Mouse (Mus musculus): Measurements from ENCODE around the gene Myof. TPM values are rescaled to one million over a fixed set of nuclear protein-coding genes. Genes with fewer than 3 reads are reported as not detected.

Gene Myof
- total and polyA plus RNA-seq, 3 experiments, result 0.30 to 4.1 (median 0.59) TPM

GRCm38 (mm10) chr19:37896081-37896480, 147.3 kb downstream of the Myof start:
- dilution Hi-C loops (cut with MboI; ENCODE audit: extremely low pct_ligation_motif_present, extremely low pct_unique_long_range_greater_than_20kb, low sequenced_read_pairs), result no loop called here
- no peak overlapping the region for H3K9ac ChIP-seq (ENCODE audit: insufficient read depth, low read depth)

GRCm38 (mm10) chr19:37891006-37891405, 152.4 kb downstream of the Myof start:
- no peak for DNase-seq (ENCODE audit: extremely low read depth)
- Histone ChIP-seq H3K27ac (ENCODE audit: insufficient read depth, low read depth) (no peak overlapping the region), H3K79me2 (replicated peaks; ENCODE audit: control insufficient read depth, extremely low read depth, insufficient read depth, poor library complexity, severe bottlenecking) (no peaks in the 10 kb centered on the region), H3K9me3 (replicated peaks; ENCODE audit: low read length) (no peaks in the 10 kb centered on the region), H3K4me2 (ENCODE audit: insufficient read depth, low read depth, poor library complexity, severe bottlenecking) (no peak overlapping the region), H3K9ac (ENCODE audit: insufficient read depth, low read depth) (no peak overlapping the region), H3K4me3 (replicated peaks in 1 of 3; ENCODE audit: low read depth in 2 of 3, low read length in 2 of 3, poor library complexity in 1 of 3) (no peak overlapping the region), H3K27me3 (replicated peaks) (no peaks in the 10 kb centered on the region), H3K4me1 (ENCODE audit: control insufficient read depth in 1 of 2, insufficient read depth in 2 of 2) (peaks cover 0 to 12% of the 10 kb centered on the region in 2 experiments; a peak in 2 of 4 replicates), H3K36me3 (replicated peaks in 1 of 2; ENCODE audit: control insufficient read depth in 1 of 2, insufficient read depth in 1 of 2, low read length in 1 of 2) (no peaks in the 10 kb centered on the region)
- in situ Hi-C loops (cut with MboI; ENCODE audit: low pct_ligation_motif_present, low pct_unique_long_range_greater_than_20kb, low sequenced_read_pairs) (loop anchor here (25.0 kb wide), 1 partner anchor 304 kb away; no protein-coding TSS in a partner anchor), dilution Hi-C loops (cut with MboI; ENCODE audit: extremely low pct_ligation_motif_present, extremely low pct_unique_long_range_greater_than_20kb, low sequenced_read_pairs) (no loop called here)
- no peak for TF ChIP-seq ETS1 (conservative IDR thresholded peaks at IDR 0.05; ENCODE audit: low read depth, low read length)
- no peak for TF ChIP-seq SMC3 (IDR thresholded peaks at IDR 0.05; ENCODE audit: low read depth, low read length)
- TF ChIP-seq POLR2AphosphoS2 (IDR thresholded peaks at IDR 0.05; ENCODE audit: low read depth, low read length), result no peak
- TF ChIP-seq UBTF (IDR thresholded peaks at IDR 0.05; ENCODE audit: low read depth, low read length), result no peak
- TF ChIP-seq TBP (conservative IDR thresholded peaks at IDR 0.05; ENCODE audit: low read depth, low read length), result no peak
- TF ChIP-seq MYC (IDR thresholded peaks at IDR 0.05; ENCODE audit: low read depth, low read length), result no peak
- TF ChIP-seq MAX (IDR thresholded peaks at IDR 0.05; ENCODE audit: low read length), result no peak
- no peak for TF ChIP-seq SIN3A (IDR thresholded peaks at IDR 0.05; ENCODE audit: low read length)
- no peak for TF ChIP-seq USF2 (conservative IDR thresholded peaks at IDR 0.05; ENCODE audit: low read depth, low read length)
- no peak for TF ChIP-seq RAD21 (IDR thresholded peaks at IDR 0.05; ENCODE audit: low read depth, low read length)
- no peak for TF ChIP-seq ZNF384 (IDR thresholded peaks at IDR 0.05; ENCODE audit: low read depth, low read length)
- no peak for TF ChIP-seq MAFK (IDR thresholded peaks at IDR 0.05; ENCODE audit: insufficient replicate concordance, low read length)
- TF ChIP-seq ELF1 (IDR thresholded peaks at IDR 0.05; ENCODE audit: low read depth, low read length), result no peak

More at GRCm38 (mm10) chr19:37896081-37896480, 147.3 kb downstream of the Myof start:
- no peaks in the 10 kb centered on the region for H3K79me2 ChIP-seq (replicated peaks; ENCODE audit: control insufficient read depth, extremely low read depth, insufficient read depth, poor library complexity, severe bottlenecking)
- no peak overlapping the region for H3K27ac ChIP-seq (ENCODE audit: insufficient read depth, low read depth)
- H3K4me3 ChIP-seq (replicated peaks in 1 of 3; ENCODE audit: low read depth in 2 of 3, low read length in 2 of 3, poor library complexity in 1 of 3), result no peak overlapping the region
- TF ChIP-seq NRF1 (IDR thresholded peaks at IDR 0.05; ENCODE audit: low read depth, low read length) (no peak), MAFK (IDR thresholded peaks at IDR 0.05; ENCODE audit: insufficient replicate concordance, low read length) (no peak), CTCF (conservative IDR thresholded peaks at IDR 0.05 in 1 of 2, IDR thresholded peaks at IDR 0.05 in 1 of 2; ENCODE audit: low read depth in 2 of 2, low read length in 2 of 2) (no peak), SIN3A (IDR thresholded peaks at IDR 0.05; ENCODE audit: low read length) (no peak), RCOR1 (conservative IDR thresholded peaks at IDR 0.05; ENCODE audit: low read depth, low read length) (no peak), USF1 (IDR thresholded peaks at IDR 0.05; ENCODE audit: low read depth, low read length) (no peak), MYC (IDR thresholded peaks at IDR 0.05; ENCODE audit: low read depth, low read length) (no peak), EP300 (IDR thresholded peaks at IDR 0.05; ENCODE audit: low read length) (no peak), ELF1 (IDR thresholded peaks at IDR 0.05; ENCODE audit: low read depth, low read length) (no peak), E2F4 (IDR thresholded peaks at IDR 0.05; ENCODE audit: insufficient replicate concordance, low read depth, low read length) (no peak), ETS1 (conservative IDR thresholded peaks at IDR 0.05; ENCODE audit: low read depth, low read length) (no peak), MAZ (IDR thresholded peaks at IDR 0.05; ENCODE audit: low read depth, low read length) (no peak)
- H3K27me3 ChIP-seq (replicated peaks), result no peaks in the 10 kb centered on the region
- no peak for DNase-seq (ENCODE audit: extremely low read depth)
- peaks cover 0 to 8% of the 10 kb centered on the region in 2 experiments; a peak in 2 of 4 replicates for H3K4me1 ChIP-seq (ENCODE audit: control insufficient read depth in 1 of 2, insufficient read depth in 2 of 2)
- no peak overlapping the region for H3K4me2 ChIP-seq (ENCODE audit: insufficient read depth, low read depth, poor library complexity, severe bottlenecking)
- H3K9me3 ChIP-seq (replicated peaks; ENCODE audit: low read length), result no peaks in the 10 kb centered on the region
- in situ Hi-C loops (cut with MboI; ENCODE audit: low pct_ligation_motif_present, low pct_unique_long_range_greater_than_20kb, low sequenced_read_pairs), result loop anchor here (25.0 kb wide), 1 partner anchor 309 kb away; no protein-coding TSS in a partner anchor
- H3K36me3 ChIP-seq (replicated peaks in 1 of 2; ENCODE audit: control insufficient read depth in 1 of 2, insufficient read depth in 1 of 2, low read length in 1 of 2), result peaks cover 0 to 3% of the 10 kb centered on the region in 2 experiments

All from CH12.LX (cell line).